Comparison of ENCODE assay signal across 9 mouse cellular contexts in the genomic region with DNA sequence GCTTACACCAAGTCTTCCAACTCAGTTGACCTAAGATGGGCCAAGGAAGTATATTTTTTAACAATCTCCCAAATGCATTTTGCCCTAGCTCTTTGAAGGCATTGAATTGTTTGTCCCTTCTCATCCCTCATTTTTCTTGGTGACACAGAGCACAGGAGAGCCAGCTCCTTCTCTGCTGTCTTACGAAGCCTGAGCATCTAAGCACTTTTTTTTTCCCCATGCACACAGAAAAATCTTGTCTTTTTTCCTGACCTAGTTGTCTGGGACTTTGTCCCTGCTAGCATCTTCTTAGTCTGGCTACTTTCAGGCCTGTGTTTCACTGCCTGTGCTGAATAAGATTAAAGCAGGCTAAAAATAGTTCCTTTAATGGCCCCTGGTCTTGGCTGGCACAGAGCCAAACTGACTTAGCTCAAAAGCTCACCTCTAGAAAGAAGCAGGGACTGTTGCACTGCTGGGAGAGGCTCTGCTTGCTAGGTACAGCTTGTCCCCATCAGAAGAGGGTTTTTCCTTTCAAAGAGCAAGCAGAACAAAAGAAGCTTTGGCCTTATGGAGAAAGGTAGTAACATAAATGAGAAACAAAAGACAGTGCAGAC. TPM values are rescaled to one million over a fixed set of nuclear protein-coding genes. Genes with fewer than 3 reads are reported as not detected.
A peak's percentile ranks its signal among the peaks of the same experiment; 100 is the strongest.
DNase-seq lines count a peak whose midpoint lies in the region; ATAC-seq and TF ChIP-seq lines count a peak whose summit lies in the region.
"Had no signal": no experiment of that assay in that cellular context is flagged by ENCODE, and none has a peak within 500 bp of the region (broad histone marks: within the 10 kb centered on the region; RNA-seq: fewer than 3 reads in every experiment).

No protein-coding gene starts in this region.

- no peaks in the 10 kb centered on the region for H3K9me3 ChIP-seq in neural tube, embryonic 13.5 days
- H3K9me3 ChIP-seq in hindbrain, postnatal 0 days (ENCODE audit: low read length) = no peaks in the 10 kb centered on the region
- H3K9me3 ChIP-seq: megakaryocyte, embryonic 14.5 days had no signal

- 0 out of 2 replicates have a peak overlapping the region, but pooled peaks have one; percentile 5 for H3K9ac ChIP-seq in neural tube, embryonic 13.5 days
- no peak overlapping the region for H3K9ac ChIP-seq in hindbrain, postnatal 0 days (replicated peaks; ENCODE audit: low read length)

- no peak overlapping the region for H3K4me2 ChIP-seq in neural tube, embryonic 13.5 days
- no peak overlapping the region for H3K4me2 ChIP-seq in hindbrain, postnatal 0 days (ENCODE audit: low read depth, low read length)

- peak; percentile 71 to 76 for DNase-seq in adrenal gland, adult (ENCODE audit: inconsistent age in 2 of 2, low spot score in 1 of 2)
- DNase-seq in adrenal gland, adult 8-10 months = no peak
- DNase-seq in neural tube, embryonic 10.5 days (ENCODE audit: extremely low spot score, low spot score) = no peak
- peak; percentile 75 for DNase-seq in hindbrain, postnatal 0 days (ENCODE audit: low spot score)
- DNase-seq in retina, adult 2 months (ENCODE audit: low read depth, low spot score) = peak; percentile 77
- DNase-seq in right cerebral cortex, postnatal 14 days = no peak
- DNase-seq in spleen, postnatal 14 days (ENCODE audit: low spot score in 2 of 2) = no peak

- WGBS in neural tube, embryonic 13.5 days = 59% methylated on average over 1 of the region's 1 CpGs
- 48% methylated on average over 1 of the region's 1 CpGs for WGBS in hindbrain, postnatal 0 days

- no peak overlapping the region for H3K4me3 ChIP-seq in neural tube, embryonic 13.5 days
- no peak overlapping the region for H3K4me3 ChIP-seq in hindbrain, postnatal 0 days (ENCODE audit: low read length)
- H3K4me3 ChIP-seq: megakaryocyte, embryonic 14.5 days had no signal

- no peak for ATAC-seq in neural tube, embryonic 13.5 days (ENCODE audit: low read depth)
- ATAC-seq in hindbrain, postnatal 0 days = no peak

- H3K27me3 ChIP-seq in neural tube, embryonic 13.5 days = no peaks in the 10 kb centered on the region
- no peaks in the 10 kb centered on the region for H3K27me3 ChIP-seq in hindbrain, postnatal 0 days (ENCODE audit: insufficient read depth, low read length)
- H3K27me3 ChIP-seq: megakaryocyte, embryonic 14.5 days had no signal

- H3K4me1 ChIP-seq in neural tube, embryonic 13.5 days (replicated peaks) = peaks cover 9% of the 10 kb centered on the region; the same call in 1 of the 2 replicates
- no peaks in the 10 kb centered on the region for H3K4me1 ChIP-seq in hindbrain, postnatal 0 days (ENCODE audit: insufficient read depth, low read length)

- TF ChIP-seq CTCF in hindbrain, postnatal 0 days (IDR thresholded peaks at IDR 0.05; ENCODE audit: low read depth) = no peak

- peaks cover 48% of the 10 kb centered on the region for H3K36me3 ChIP-seq in neural tube, embryonic 13.5 days
- H3K36me3 ChIP-seq in hindbrain, postnatal 0 days (ENCODE audit: insufficient read depth, low read length) = peaks cover 33% of the 10 kb centered on the region

- H3K27ac ChIP-seq in neural tube, embryonic 13.5 days (replicated peaks) = no peak overlapping the region
- peak overlapping the region; percentile 8; the same call in 1 of the 2 replicates for H3K27ac ChIP-seq in hindbrain, postnatal 0 days

RNA-seq across cellular contexts. Expression of a gene that starts 16.8 kb away (rescaled TPM):
- total RNA-seq in adrenal gland, adult 8-10 months (2022) = 1 to 10 TPM; 1.8 to 2.7 (median 2.3) TPM
- polyA plus RNA-seq in neural tube, embryonic 13.5 days (2015; fragmentation: Nextera tagmentation; extraction: Ambion mirVana) = 8.1 and 8.6 TPM in 2 replicates
- total RNA-seq in hindbrain, postnatal 0 days (2014; rRNA removed) = 46.6 and 60.3 TPM in 2 replicates
- 21.7 and 22.5 TPM in 2 replicates for polyA plus RNA-seq in hindbrain, postnatal 0 days (2015; fragmentation: Nextera tagmentation; extraction: Ambion mirVana)

RNA-seq across cellular contexts. Expression of a gene that starts 36.0 kb away (rescaled TPM):
- 10 to 100 TPM; 30.8 to 35.1 (median 33.8) TPM for total RNA-seq in adrenal gland, adult 8-10 months (2022)
- 53.5 and 57.0 TPM in 2 replicates for polyA plus RNA-seq in neural tube, embryonic 13.5 days (2015; fragmentation: Nextera tagmentation; extraction: Ambion mirVana)
- 30.3 and 37.8 TPM in 2 replicates for total RNA-seq in hindbrain, postnatal 0 days (2014; rRNA removed)
- 36.5 and 38.1 TPM in 2 replicates for polyA plus RNA-seq in hindbrain, postnatal 0 days (2015; fragmentation: Nextera tagmentation; extraction: Ambion mirVana)

RNA-seq across cellular contexts. Expression of a gene that starts 55.5 kb away (rescaled TPM):
- 10 to 100 TPM; 67.4 to 83.9 (median 73.4) TPM for total RNA-seq in adrenal gland, adult 8-10 months (2022)
- polyA plus RNA-seq in neural tube, embryonic 13.5 days (2015; fragmentation: Nextera tagmentation; extraction: Ambion mirVana) = 84.5 and 89.7 TPM in 2 replicates
- 141 and 150 TPM in 2 replicates for total RNA-seq in hindbrain, postnatal 0 days (2014; rRNA removed)
- 85.3 and 89.1 TPM in 2 replicates for polyA plus RNA-seq in hindbrain, postnatal 0 days (2015; fragmentation: Nextera tagmentation; extraction: Ambion mirVana)

RNA-seq across cellular contexts. Expression of a gene that starts 57.4 kb away (rescaled TPM):
- 10 to 100 TPM; 32.7 to 66.5 (median 46.1) TPM for total RNA-seq in adrenal gland, adult 8-10 months (2022)
- 117 and 132 TPM in 2 replicates for polyA plus RNA-seq in neural tube, embryonic 13.5 days (2015; fragmentation: Nextera tagmentation; extraction: Ambion mirVana)
- total RNA-seq in hindbrain, postnatal 0 days (2014; rRNA removed) = 118 and 140 TPM in 2 replicates
- 114 and 116 TPM in 2 replicates for polyA plus RNA-seq in hindbrain, postnatal 0 days (2015; fragmentation: Nextera tagmentation; extraction: Ambion mirVana)

Comparison
In these comparisons a context has a peak if more than half of its experiments do, and no peak if none do; other contexts are left out.
1. DNase-seq: peak in adrenal gland, adult (2 of 2), hindbrain, postnatal 0 days (single experiment) and retina, adult 2 months (single experiment); none in adrenal gland, adult 8-10 months (single experiment), neural tube, embryonic 10.5 days (single experiment), right cerebral cortex, postnatal 14 days (single experiment) and spleen, postnatal 14 days (0 of 2).
2. RNA of a gene that starts 16.8 kb away (total RNA-seq): 46.6 to 60.3 TPM in hindbrain, postnatal 0 days; 1.8 to 2.7 TPM in adrenal gland, adult 8-10 months; every median in the first group is over 10 times any median in the second.